Mouse (Mus musculus) liver, adult 2 months (tissue): ENCODE measurements around the gene Vwa5b2.

Experiments
- CTCF ChIP-seq: fragments of 200-500 bp; IDR thresholded peaks from 2 replicates; pipeline ENCODE4 v1.5.1; 2011; ENCODE audit warnings: low read depth, low read length, control low read depth
- POLR2A ChIP-seq: fragments of 200-500 bp; IDR thresholded peaks from 2 replicates; pipeline ENCODE4 v1.6.1; 2011; ENCODE audit warnings: low read length, control low read depth; ENCODE audit not compliant: insufficient read depth; ENCODE audit errors: extremely low read depth

GRCm38 (mm10) chr16:20589366-20589938 is at the start of gene Vwa5b2:
- TF ChIP-seq CTCF (no peak), POLR2A (no peak)
